Mouse (Mus musculus): ENCODE measurements at regions not wholly inside any gene's neighbourhood (a gene's known extent, or its start where the extent isn't known, plus 50 kb on each side); places are given as distances from the start of the nearest gene placed in this dataset.

DNA sequence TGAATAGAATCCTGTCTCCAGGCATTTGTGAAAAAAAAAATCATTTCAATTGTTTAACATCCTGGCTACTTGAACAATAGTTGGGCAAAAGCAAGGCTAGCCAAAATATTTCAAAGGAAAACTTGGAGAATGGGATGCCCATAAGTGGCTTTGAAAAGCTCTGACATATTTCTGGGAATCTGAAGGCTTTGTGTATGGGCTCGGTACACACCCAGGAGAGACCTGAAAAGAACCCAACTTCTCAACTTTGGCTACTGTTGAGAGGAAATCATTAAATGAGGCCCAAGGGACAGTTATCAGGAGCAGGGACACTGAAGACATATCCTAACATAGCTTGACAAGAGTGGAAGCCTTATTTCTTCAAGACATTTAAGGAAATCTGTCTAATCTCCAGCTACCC lies 179.0 kb downstream of the Cxcl12 start:
- Histone ChIP-seq H3K4me1 (ENCODE audit: control insufficient read depth in 1 of 2, insufficient read depth in 2 of 2, low read length in 2 of 2) (no peaks in the 10 kb centered on the region), H3K27ac (ENCODE audit: control insufficient read depth, low read depth, low read length) (no peak overlapping the region), H3K9me3 (replicated peaks; ENCODE audit: insufficient read depth, low read length) (no peaks in the 10 kb centered on the region), H3K9ac (ENCODE audit: control insufficient read depth, low read depth, low read length, poor library complexity, severe bottlenecking) (no peak overlapping the region), H3K79me2 (ENCODE audit: control insufficient read depth, insufficient read depth, low read length, poor library complexity) (no peaks in the 10 kb centered on the region), H3K27me3 (ENCODE audit: control insufficient read depth in 1 of 2, insufficient read depth in 2 of 2, low read length in 2 of 2) (no peaks in the 10 kb centered on the region), H3K4me3 (ENCODE audit: control insufficient read depth in 1 of 2, insufficient read depth in 1 of 2, low read depth in 2 of 2, low read length in 2 of 2) (no peak overlapping the region), H3K36me3 (ENCODE audit: control insufficient read depth in 1 of 2, insufficient read depth in 2 of 2, low read length in 2 of 2) (no peaks in the 10 kb centered on the region)
- no peak for DNase-seq (ENCODE audit: low read depth, low spot score)
- TF ChIP-seq SIN3A (IDR thresholded peaks at IDR 0.05; ENCODE audit: low read length) (no peak), POLR2AphosphoS2 (IDR thresholded peaks at IDR 0.05; ENCODE audit: low read length) (no peak), CHD2 (IDR thresholded peaks at IDR 0.05; ENCODE audit: low read length) (no peak)

DNA sequence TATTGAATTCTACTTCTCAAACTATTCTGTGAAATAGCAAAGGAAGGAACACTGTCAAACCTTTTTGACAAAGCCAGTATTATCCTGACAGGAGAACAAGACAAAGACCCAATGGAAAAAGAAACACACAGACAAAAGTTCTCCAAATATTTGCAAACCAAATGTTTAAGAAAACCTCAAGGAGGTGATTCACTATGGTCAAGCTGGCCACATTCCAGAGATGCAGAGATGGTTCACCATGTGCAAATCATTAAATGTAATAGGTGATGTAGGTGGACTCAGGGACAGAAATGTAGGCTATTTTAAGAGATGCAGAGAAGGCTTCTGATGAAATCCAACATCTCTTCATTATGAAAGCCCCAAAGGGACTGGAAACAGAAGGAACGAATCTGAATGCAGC lies 183.5 kb downstream of the Cxcl12 start:
- Histone ChIP-seq H3K4me3 (ENCODE audit: control insufficient read depth in 1 of 2, insufficient read depth in 1 of 2, low read depth in 2 of 2, low read length in 2 of 2) (no peak overlapping the region), H3K9me3 (replicated peaks; ENCODE audit: insufficient read depth, low read length) (no peaks in the 10 kb centered on the region), H3K27me3 (ENCODE audit: control insufficient read depth in 1 of 2, insufficient read depth in 2 of 2, low read length in 2 of 2) (no peaks in the 10 kb centered on the region), H3K36me3 (ENCODE audit: control insufficient read depth in 1 of 2, insufficient read depth in 2 of 2, low read length in 2 of 2) (no peaks in the 10 kb centered on the region), H3K9ac (ENCODE audit: control insufficient read depth, low read depth, low read length, poor library complexity, severe bottlenecking) (no peak overlapping the region), H3K79me2 (ENCODE audit: control insufficient read depth, insufficient read depth, low read length, poor library complexity) (no peaks in the 10 kb centered on the region), H3K4me1 (ENCODE audit: control insufficient read depth in 1 of 2, insufficient read depth in 2 of 2, low read length in 2 of 2) (no peaks in the 10 kb centered on the region), H3K27ac (ENCODE audit: control insufficient read depth, low read depth, low read length) (no peak overlapping the region)
- TF ChIP-seq TAL1 (IDR thresholded peaks at IDR 0.05; ENCODE audit: low read length) (no peak), ZKSCAN1 (IDR thresholded peaks at IDR 0.05; ENCODE audit: low read depth, low read length) (no peak), EP300 (IDR thresholded peaks at IDR 0.05; ENCODE audit: low read depth in 1 of 2, low read length in 2 of 2) (no peak), USF2 (IDR thresholded peaks at IDR 0.05; ENCODE audit: borderline replicate concordance in 1 of 2, insufficient read depth in 1 of 2, low read depth in 1 of 2, low read length in 2 of 2) (no peak), MYB (IDR thresholded peaks at IDR 0.05; ENCODE audit: low read depth, low read length) (no peak), NELFE (IDR thresholded peaks at IDR 0.05; ENCODE audit: low read depth, low read length) (no peak), RCOR1 (IDR thresholded peaks at IDR 0.05; ENCODE audit: low read depth, low read length) (no peak), POLR2A (IDR thresholded peaks at IDR 0.05; ENCODE audit: control insufficient read depth in 1 of 2, insufficient read depth in 1 of 2, low read depth in 1 of 2, low read length in 2 of 2, poor library complexity in 1 of 2) (no peak), BHLHE40 (IDR thresholded peaks at IDR 0.05; ENCODE audit: borderline replicate concordance, low read depth, low read length) (no peak), MAX (IDR thresholded peaks at IDR 0.05; ENCODE audit: low read length) (no peak), MAZ (IDR thresholded peaks at IDR 0.05; ENCODE audit: low read depth, low read length) (no peak), POLR2AphosphoS5 (IDR thresholded peaks at IDR 0.05; ENCODE audit: borderline replicate concordance, low read depth, low read length) (no peak), JUND (IDR thresholded peaks at IDR 0.05; ENCODE audit: low read depth, low read length) (no peak), CHD1 (IDR thresholded peaks at IDR 0.05; ENCODE audit: low read depth, low read length) (no peak)
- no peak for DNase-seq (ENCODE audit: low read depth, low spot score)

DNA sequence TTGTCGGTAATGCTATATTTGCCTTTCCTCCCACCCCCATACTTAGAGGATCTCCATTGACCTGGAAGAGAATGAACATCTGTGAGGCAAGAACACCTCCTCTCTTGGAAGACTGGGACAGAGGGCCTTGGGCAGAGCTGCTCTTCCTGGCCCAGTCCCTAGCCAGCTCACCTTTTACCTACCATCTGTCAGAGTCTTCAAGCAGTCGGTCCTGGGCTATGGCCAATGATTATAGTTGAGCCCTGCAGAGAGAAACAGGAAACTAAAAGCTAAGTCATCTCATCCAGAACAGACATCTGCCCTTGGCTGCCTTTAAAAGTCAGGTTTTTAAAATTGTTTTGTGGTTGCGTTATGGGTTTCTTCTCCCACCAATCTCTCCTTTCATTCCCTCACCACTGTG lies 184.8 kb downstream of the Cxcl12 start:
- no peak for TF ChIP-seq BHLHE40 (IDR thresholded peaks at IDR 0.05; ENCODE audit: borderline replicate concordance, low read depth, low read length)
- no peak for TF ChIP-seq ZNF384 (IDR thresholded peaks at IDR 0.05; ENCODE audit: low read depth, low read length)
- TF ChIP-seq HCFC1 (IDR thresholded peaks at IDR 0.05; ENCODE audit: low read depth, low read length) = no peak
- TF ChIP-seq CHD2 (IDR thresholded peaks at IDR 0.05; ENCODE audit: low read length) = no peak
- TF ChIP-seq RAD21 (IDR thresholded peaks at IDR 0.05; ENCODE audit: low read depth, low read length) = no peak
- no peak for TF ChIP-seq RCOR1 (IDR thresholded peaks at IDR 0.05; ENCODE audit: low read depth, low read length)
- TF ChIP-seq JUND (IDR thresholded peaks at IDR 0.05; ENCODE audit: low read depth, low read length) = no peak
- TF ChIP-seq NELFE (IDR thresholded peaks at IDR 0.05; ENCODE audit: low read depth, low read length) = no peak
- no peak for TF ChIP-seq TCF12 (IDR thresholded peaks at IDR 0.05; ENCODE audit: low read depth, low read length)
- no peak for TF ChIP-seq ELF1 (IDR thresholded peaks at IDR 0.05; ENCODE audit: low read depth, low read length)
- TF ChIP-seq E2F4 (IDR thresholded peaks at IDR 0.05; ENCODE audit: borderline replicate concordance, low read depth, low read length) = no peak
- TF ChIP-seq MYC (IDR thresholded peaks at IDR 0.05; ENCODE audit: low read depth, low read length) = no peak
- H3K9ac ChIP-seq (ENCODE audit: control insufficient read depth, low read depth, low read length, poor library complexity, severe bottlenecking) = no peak overlapping the region
- H3K4me1 ChIP-seq (ENCODE audit: control insufficient read depth in 1 of 2, insufficient read depth in 2 of 2, low read length in 2 of 2) = no peaks in the 10 kb centered on the region
- no peaks in the 10 kb centered on the region for H3K27me3 ChIP-seq (ENCODE audit: control insufficient read depth in 1 of 2, insufficient read depth in 2 of 2, low read length in 2 of 2)
- no peaks in the 10 kb centered on the region for H3K79me2 ChIP-seq (ENCODE audit: control insufficient read depth, insufficient read depth, low read length, poor library complexity)
- H3K36me3 ChIP-seq (ENCODE audit: control insufficient read depth in 1 of 2, insufficient read depth in 2 of 2, low read length in 2 of 2) = no peaks in the 10 kb centered on the region
- H3K27ac ChIP-seq (ENCODE audit: control insufficient read depth, low read depth, low read length) = no peak overlapping the region
- no peak overlapping the region for H3K4me3 ChIP-seq (ENCODE audit: control insufficient read depth in 1 of 2, insufficient read depth in 1 of 2, low read depth in 2 of 2, low read length in 2 of 2)
- no peak for DNase-seq (ENCODE audit: low read depth, low spot score)
- no peaks in the 10 kb centered on the region for H3K9me3 ChIP-seq (replicated peaks; ENCODE audit: insufficient read depth, low read length)
